Mouse (Mus musculus) cerebellum, adult 11 months (tissue): Measurements from ENCODE around the gene Nrm.
A peak's percentile ranks its signal among the peaks of the same experiment; 100 is the strongest.

Experiments
- DNase-seq: peaks from one replicate; pipeline ENCODE4 v3.0.0; 2022

Gene Nrm

GRCm38 (mm10) chr17:35909186-35909918, 48.2 kb downstream of the Nrm start:
- no peak for DNase-seq

- DNase-seq, result peak; percentile 83
Observed at GRCm38 (mm10) chr17:35909919-35910369, 48.8 kb downstream of the Nrm start, which contains the start of gene Atat1. Atat1 (minus strand) TSS chr17:35910075.

- no peak for DNase-seq
Observed at GRCm38 (mm10) chr17:35914975-35915374, 53.9 kb downstream of the Nrm start.
